Mouse (Mus musculus): ENCODE measurements at regions not wholly inside any gene's neighbourhood (a gene's known extent, or its start where the extent isn't known, plus 50 kb on each side); places are given as distances from the start of the nearest gene placed in this dataset.

GRCm38 (mm10) chr5:111532446-111533035, 115.4 kb downstream of the Mn1 start:
- TF ChIP-seq POLR2A (IDR thresholded peaks at IDR 0.05; ENCODE audit: insufficient read depth, low read depth, low read length) (no peak), EP300 (IDR thresholded peaks at IDR 0.05; ENCODE audit: insufficient read depth, low read depth, low read length) (no peak), CTCF (IDR thresholded peaks at IDR 0.05) (no peak)
